Mouse (Mus musculus) ES-Bruce4 (cell line): ENCODE data around the gene Ppfia1. TPM values are rescaled to one million over a fixed set of nuclear protein-coding genes. Genes with fewer than 3 reads are reported as not detected.

ENCODE experiments used
- H3K27ac ChIP-seq: 2 replicates; pipeline ENCODE4 v1.5.1; 2012; ENCODE audit warnings: low read length, inconsistent platforms; ENCODE audit not compliant: insufficient read depth
- H3K27me3 ChIP-seq: 2 replicates; pipeline ENCODE4 v1.6.1; 2012; ENCODE audit warnings: mild to moderate bottlenecking, low read length, inconsistent platforms; ENCODE audit not compliant: control insufficient read depth, poor library complexity, insufficient read depth, severe bottlenecking
- H3K36me3 ChIP-seq: 2 replicates; pipeline ENCODE4 v1.6.1; 2012; ENCODE audit warnings: inconsistent platforms, mild to moderate bottlenecking, low read length, moderate library complexity; ENCODE audit not compliant: control insufficient read depth, poor library complexity, insufficient read depth, severe bottlenecking
- H3K4me1 ChIP-seq: one replicate; pipeline ENCODE4 v1.8.1; 2011; ENCODE audit warnings: low read length; ENCODE audit not compliant: control insufficient read depth, insufficient read depth
- H3K4me3 ChIP-seq: 2 replicates; pipeline ENCODE4 v1.5.1; 2011; ENCODE audit warnings: low read depth, mild to moderate bottlenecking, low read length
- H3K9ac ChIP-seq: 2 replicates; pipeline ENCODE4 v1.6.1; 2012; ENCODE audit warnings: low read depth, mild to moderate bottlenecking, inconsistent platforms; ENCODE audit not compliant: poor library complexity, severe bottlenecking
- H3K9me3 ChIP-seq: replicated peaks from 2 replicates; pipeline ENCODE4 v1.6.1; 2012; ENCODE audit warnings: mild to moderate bottlenecking, low read length, inconsistent platforms; ENCODE audit not compliant: control insufficient read depth, poor library complexity, insufficient read depth, severe bottlenecking
- CTCF ChIP-seq: IDR thresholded peaks from one replicate; pipeline ENCODE4 v1.8.1; 2011; ENCODE audit warnings: low read depth, low read length
- EP300 ChIP-seq: IDR thresholded peaks from 2 replicates; pipeline ENCODE4 v1.6.1; 2011; ENCODE audit warnings: low read depth, low read length; ENCODE audit not compliant: insufficient read depth
- POLR2A ChIP-seq: IDR thresholded peaks from one replicate; pipeline ENCODE4 v1.8.1; 2011; ENCODE audit warnings: low read length; ENCODE audit not compliant: insufficient read depth
- polyA plus RNA-seq: library from polyadenylated mRNA; stranded (reverse); fragments of >200 nt; gene quantifications from 2 replicates; pipeline ENCODE4 v1.2.4, GENCODE M21; 2011; ENCODE audit warnings: low read depth; ENCODE audit not compliant: missing spikeins, insufficient read depth, insufficient read length

Gene Ppfia1
- polyA plus RNA-seq, 1 experiment: 59.0 TPM

DNA sequence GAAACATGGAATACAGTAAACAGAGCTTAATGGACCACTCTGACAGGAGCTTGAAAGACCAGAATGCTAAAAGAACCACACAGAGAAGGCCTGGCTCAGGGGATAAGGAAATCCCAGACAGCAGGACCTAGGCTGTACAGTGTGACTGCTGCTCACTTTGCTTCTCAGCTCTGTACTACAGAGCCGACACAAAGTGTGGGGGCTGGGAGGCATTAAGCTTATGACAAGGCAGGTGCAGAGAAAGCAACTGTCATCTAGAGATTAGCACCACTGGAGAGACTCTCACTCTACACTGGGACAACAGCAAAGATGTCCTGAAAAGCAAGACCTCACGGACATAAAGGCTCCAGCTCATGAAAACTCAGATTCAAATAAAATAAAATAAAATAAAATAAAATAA is 14.4 kb downstream of the Ppfia1 start:
- Histone ChIP-seq H3K27ac (no peak overlapping the region), H3K9me3 (no peaks in the 10 kb centered on the region), H3K4me1 (no peaks in the 10 kb centered on the region), H3K4me3 (no peak overlapping the region), H3K9ac (no peak overlapping the region), H3K36me3 (no peaks in the 10 kb centered on the region; the same call in 1 of the 2 replicates), H3K27me3 (no peaks in the 10 kb centered on the region)
- TF ChIP-seq CTCF (no peak), EP300 (no peak), POLR2A (no peak)

DNA sequence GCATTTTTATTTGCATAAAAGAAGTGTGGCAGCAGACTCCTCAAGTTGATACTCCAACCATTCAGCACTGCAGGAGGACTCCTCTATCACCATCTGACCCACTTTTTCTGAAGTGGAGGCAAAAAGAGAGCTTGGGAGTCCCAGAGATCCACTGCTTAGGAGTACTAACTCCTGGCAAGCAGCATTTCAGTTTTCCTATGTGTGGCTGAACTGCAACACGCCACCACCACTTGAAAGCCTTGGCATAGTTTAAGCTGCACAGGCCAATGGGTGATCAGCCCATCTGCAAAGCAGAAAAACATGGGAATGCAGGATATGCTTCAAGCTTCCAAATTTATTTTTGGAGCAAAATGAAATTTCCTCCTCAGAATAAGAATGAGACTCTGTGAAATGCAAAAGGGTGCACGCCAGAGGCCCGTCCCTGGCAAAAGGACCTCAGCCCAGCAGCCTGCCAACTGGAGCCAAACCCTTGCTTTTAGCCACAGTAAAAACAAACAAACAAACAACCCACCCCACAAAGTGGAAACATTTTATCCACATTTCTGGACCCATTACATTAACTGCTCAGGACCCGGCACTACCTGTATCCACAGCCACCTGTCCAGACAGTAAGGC is 15.4 kb downstream of the Ppfia1 start:
- TF ChIP-seq CTCF: no peak
- no peak for TF ChIP-seq EP300
- no peak for TF ChIP-seq POLR2A
- H3K36me3 ChIP-seq: no peaks in the 10 kb centered on the region
- H3K9ac ChIP-seq: no peak overlapping the region
- no peaks in the 10 kb centered on the region for H3K9me3 ChIP-seq
- no peaks in the 10 kb centered on the region for H3K27me3 ChIP-seq
- no peak overlapping the region for H3K27ac ChIP-seq
- H3K4me3 ChIP-seq: no peak overlapping the region
- H3K4me1 ChIP-seq: no peaks in the 10 kb centered on the region

DNA sequence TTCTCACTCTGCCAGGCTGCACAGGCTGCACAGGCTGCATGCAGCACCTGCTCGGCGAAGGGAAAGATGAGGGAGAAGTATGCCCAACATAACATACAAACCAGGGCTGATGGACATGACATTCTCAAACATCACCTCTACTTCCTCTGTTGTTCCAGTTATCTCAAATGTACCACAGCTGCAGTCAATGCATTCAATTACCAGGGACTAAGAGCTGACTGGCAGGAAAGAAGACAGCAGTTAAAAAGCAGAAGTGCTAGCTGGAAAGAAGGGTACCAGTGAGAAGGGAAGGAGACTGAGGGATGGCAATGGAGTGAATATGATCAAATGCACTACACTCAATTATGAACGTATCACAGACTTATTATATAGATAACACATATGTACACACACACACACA is 17.2 kb downstream of the Ppfia1 start:
- Histone ChIP-seq H3K9me3 (no peaks in the 10 kb centered on the region), H3K36me3 (no peaks in the 10 kb centered on the region), H3K4me3 (no peak overlapping the region), H3K27me3 (no peaks in the 10 kb centered on the region), H3K9ac (no peak overlapping the region), H3K27ac (no peak overlapping the region), H3K4me1 (no peaks in the 10 kb centered on the region)
- no peak for TF ChIP-seq EP300
- TF ChIP-seq CTCF: no peak
- no peak for TF ChIP-seq POLR2A

- Histone ChIP-seq H3K36me3 (no peaks in the 10 kb centered on the region), H3K27ac (no peak overlapping the region), H3K9me3 (no peaks in the 10 kb centered on the region), H3K9ac (no peak overlapping the region), H3K4me3 (no peak overlapping the region), H3K27me3 (no peaks in the 10 kb centered on the region), H3K4me1 (no peaks in the 10 kb centered on the region)
- TF ChIP-seq EP300: no peak
- TF ChIP-seq CTCF: no peak
- no peak for TF ChIP-seq POLR2A
Measured at GRCm38 (mm10) chr7:144534773-144535172, 18.8 kb downstream of the Ppfia1 start.

GRCm38 (mm10) chr7:144531585-144532378 is 21.7 kb downstream of the Ppfia1 start:
- no peak overlapping the region for H3K9ac ChIP-seq
- H3K9me3 ChIP-seq: no peaks in the 10 kb centered on the region
- H3K4me3 ChIP-seq: no peak overlapping the region
- TF ChIP-seq CTCF: no peak
- TF ChIP-seq POLR2A: no peak
- no peak for TF ChIP-seq EP300
- no peaks in the 10 kb centered on the region for H3K27me3 ChIP-seq
- H3K4me1 ChIP-seq: no peaks in the 10 kb centered on the region
- no peaks in the 10 kb centered on the region for H3K36me3 ChIP-seq
- no peak overlapping the region for H3K27ac ChIP-seq

GRCm38 (mm10) chr7:144529851-144530250 is 23.7 kb downstream of the Ppfia1 start:
- no peak overlapping the region for H3K9ac ChIP-seq
- no peak overlapping the region for H3K27ac ChIP-seq
- H3K36me3 ChIP-seq: no peaks in the 10 kb centered on the region
- no peaks in the 10 kb centered on the region for H3K9me3 ChIP-seq
- no peak overlapping the region for H3K4me3 ChIP-seq
- H3K4me1 ChIP-seq: no peaks in the 10 kb centered on the region
- TF ChIP-seq EP300 (no peak), CTCF (no peak), POLR2A (no peak)
- H3K27me3 ChIP-seq: no peaks in the 10 kb centered on the region
